9 mouse cellular contexts compared by ENCODE assay signal in the genomic region with DNA sequence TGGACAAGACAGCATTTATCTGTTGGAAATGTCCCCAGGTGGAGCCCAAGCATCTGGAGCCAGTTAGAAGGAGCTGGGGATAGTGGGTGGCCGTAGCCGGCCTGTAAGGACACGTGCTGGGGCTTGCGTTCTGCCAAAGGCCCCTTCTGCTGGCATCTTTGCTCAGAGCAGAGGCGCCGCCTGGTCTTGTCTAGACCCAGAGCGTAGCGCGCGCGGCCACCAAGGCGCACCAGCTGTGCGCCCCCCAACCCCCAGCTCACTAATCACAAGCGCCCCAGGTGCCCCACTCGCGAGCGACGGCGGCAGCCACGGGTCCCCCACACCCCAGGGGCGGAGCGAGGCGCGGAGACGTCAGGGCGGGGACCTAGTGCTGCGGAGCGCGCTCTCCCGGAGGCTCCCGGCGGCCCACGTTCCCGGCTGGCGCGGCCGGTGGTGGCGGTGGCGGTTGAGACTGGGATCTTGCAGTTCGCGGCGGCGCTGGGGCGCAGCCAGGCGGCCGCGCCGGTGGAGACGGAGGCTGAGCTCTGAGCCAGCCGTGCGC. TPM values are rescaled to one million over a fixed set of nuclear protein-coding genes. Genes with fewer than 3 reads are reported as not detected.
DNase-seq lines count a peak whose midpoint lies in the region; ATAC-seq lines count a peak whose summit lies in the region.
"Had no signal": no experiment of that assay in that cellular context is flagged by ENCODE, and none has a peak within 500 bp of the region (broad histone marks: within the 10 kb centered on the region; RNA-seq: fewer than 3 reads in every experiment).

Pakap (plus strand) TSS at position 514 of the 541 bp plus-strand sequence.

- peak; percentile 74 for DNase-seq in ZHBTc4 (ENCODE audit: low read depth, low spot score)
- DNase-seq in cerebellum, postnatal 36 days, result peak; percentile 47 to 57
- DNase-seq in gastrocnemius, postnatal 10 days, result peak; percentile 69
- DNase-seq in intestine, embryonic 14.5 days (ENCODE audit: low spot score), result peak; percentile 81
- peak; percentile 76 for DNase-seq in testis, postnatal 10 days (ENCODE audit: low spot score)
- no peak for DNase-seq in spleen, postnatal 36 days (ENCODE audit: low spot score in 2 of 2)

- WGBS in intestine, embryonic 14.5 days, result 2% methylated on average over 51 of the region's 51 CpGs
- WGBS in limb, embryonic 12.5 days, result 2% methylated on average over 42 of the region's 51 CpGs
- WGBS in midbrain, embryonic 16.5 days, result 0% methylated on average over 50 of the region's 51 CpGs

- no peaks in the 10 kb centered on the region for H3K9me3 ChIP-seq in intestine, embryonic 14.5 days (ENCODE audit: control insufficient read depth, low read length)
- no peaks in the 10 kb centered on the region for H3K9me3 ChIP-seq in limb, embryonic 12.5 days
- H3K9me3 ChIP-seq in midbrain, embryonic 16.5 days (replicated peaks; ENCODE audit: control insufficient read depth, low read length, poor library complexity, severe bottlenecking), result no peaks in the 10 kb centered on the region

- H3K27ac ChIP-seq in intestine, embryonic 14.5 days (ENCODE audit: low read depth), result peak within 1 kb of the TSS; percentile 75
- peak within 1 kb of the TSS; percentile 96 for H3K27ac ChIP-seq in limb, embryonic 12.5 days
- peak within 1 kb of the TSS; percentile 70 for H3K27ac ChIP-seq in midbrain, embryonic 16.5 days (ENCODE audit: low read length)

- H3K36me3 ChIP-seq in intestine, embryonic 14.5 days (ENCODE audit: control insufficient read depth, insufficient read depth, low read length), result no peaks in the 10 kb centered on the region
- no peaks in the 10 kb centered on the region for H3K36me3 ChIP-seq in limb, embryonic 12.5 days
- H3K36me3 ChIP-seq in midbrain, embryonic 16.5 days (ENCODE audit: control insufficient read depth, insufficient read depth, low read length), result no peaks in the 10 kb centered on the region

- H3K4me1 ChIP-seq in intestine, embryonic 14.5 days (replicated peaks; ENCODE audit: control insufficient read depth, insufficient read depth, low read length), result peaks cover 7% of the 10 kb centered on the region; the same call in 1 of the 2 replicates
- H3K4me1 ChIP-seq in limb, embryonic 12.5 days (replicated peaks), result peaks cover 46% of the 10 kb centered on the region
- peaks cover 2% of the 10 kb centered on the region; the same call in 1 of the 2 replicates for H3K4me1 ChIP-seq in midbrain, embryonic 16.5 days (ENCODE audit: control insufficient read depth, insufficient read depth, low read length)

- peak within 1 kb of the TSS; percentile 83 for H3K4me2 ChIP-seq in intestine, embryonic 14.5 days (ENCODE audit: low read length)
- peak within 1 kb of the TSS; percentile 79 for H3K4me2 ChIP-seq in limb, embryonic 12.5 days
- H3K4me2 ChIP-seq in midbrain, embryonic 16.5 days (ENCODE audit: low read length), result peak within 1 kb of the TSS; percentile 64

- peak within 1 kb of the TSS; percentile 74 for H3K9ac ChIP-seq in intestine, embryonic 14.5 days (ENCODE audit: low read length)
- H3K9ac ChIP-seq in limb, embryonic 12.5 days (replicated peaks), result peak within 1 kb of the TSS; percentile 85
- H3K9ac ChIP-seq in midbrain, embryonic 16.5 days (ENCODE audit: low read depth, low read length), result peak within 1 kb of the TSS; percentile 72

- peak within 1 kb of the TSS; percentile 58 for H3K4me3 ChIP-seq in intestine, embryonic 14.5 days (ENCODE audit: low read depth, low read length)
- peak within 1 kb of the TSS; percentile 62 for H3K4me3 ChIP-seq in limb, embryonic 12.5 days (replicated peaks)
- peak within 1 kb of the TSS; percentile 50 for H3K4me3 ChIP-seq in midbrain, embryonic 16.5 days (ENCODE audit: low read depth, low read length)

- peak; percentile 84 for ATAC-seq in intestine, embryonic 14.5 days (replicated peaks; ENCODE audit: low FRiP score, low TSS enrichment, low read depth)
- ATAC-seq in limb, embryonic 12.5 days (ENCODE audit: insufficient number of reproducible peaks, insufficient read depth, low FRiP score, low TSS enrichment, low read depth), result peak; percentile 88
- ATAC-seq in midbrain, embryonic 16.5 days, result peak; percentile 93

- H3K27me3 ChIP-seq in intestine, embryonic 14.5 days (replicated peaks; ENCODE audit: control insufficient read depth, insufficient read depth, low read length), result 0 out of 2 replicates have a peak, but pooled peaks cover 2% of the 10 kb centered on the region
- H3K27me3 ChIP-seq in limb, embryonic 12.5 days, result no peaks in the 10 kb centered on the region
- H3K27me3 ChIP-seq in midbrain, embryonic 16.5 days (ENCODE audit: control insufficient read depth, insufficient read depth, low read depth, low read length), result no peaks in the 10 kb centered on the region

RNA-seq across cellular contexts. Expression of gene Pakap, which starts in this region (rescaled TPM):
- 10 to 100 TPM; 15.2 to 16.5 TPM for total RNA-seq in gastrocnemius, postnatal 10 days (2021)
- 28.4 and 32.6 TPM in 2 replicates for polyA plus RNA-seq in intestine, embryonic 14.5 days (2014; fragmentation: Nextera tagmentation; extraction: Ambion mirVana)
- 40.4 and 45.8 TPM in 2 replicates for polyA plus RNA-seq in limb, embryonic 12.5 days (2016; fragmentation: Nextera tagmentation; extraction: Ambion mirVana)
- 11.2 and 12.7 TPM in 2 replicates for polyA plus RNA-seq in midbrain, embryonic 16.5 days (2015; fragmentation: Nextera tagmentation; extraction: Ambion mirVana)
- total RNA-seq: common myeloid progenitor, adult 5-6 weeks had no signal

Comparison
In these comparisons a context has a peak if more than half of its experiments do, and no peak if none do; other contexts are left out.
1. DNase-seq: peak in ZHBTc4 (single experiment), cerebellum, postnatal 36 days (2 of 2), gastrocnemius, postnatal 10 days (single experiment), intestine, embryonic 14.5 days (single experiment) and testis, postnatal 10 days (single experiment); none in spleen, postnatal 36 days (0 of 2).
2. Peak in every context shown above with its lines, with median percentiles within 50 percentile points of each other: ATAC-seq, H3K27ac ChIP-seq, H3K4me2 ChIP-seq, H3K4me3 ChIP-seq and H3K9ac ChIP-seq.